Comparison of ENCODE assay signal across 9 mouse cellular contexts in genomic region chr1:158748356-158749096, GRCm38 (mm10).
A peak's percentile ranks its signal among the peaks of the same experiment; 100 is the strongest.
DNase-seq lines count a peak whose midpoint lies in the region; ATAC-seq and TF ChIP-seq lines count a peak whose summit lies in the region.
"Had no signal": no experiment of that assay in that cellular context is flagged by ENCODE, and none has a peak within 500 bp of the region (broad histone marks: within the 10 kb centered on the region; RNA-seq: fewer than 3 reads in every experiment).

No protein-coding gene starts in this region.

- no peaks in the 10 kb centered on the region for H3K9me3 ChIP-seq in stomach, embryonic 16.5 days (replicated peaks; ENCODE audit: control insufficient read depth, low read length)
- H3K9me3 ChIP-seq: limb, embryonic 12.5 days had no signal

- no peak overlapping the region for H3K27ac ChIP-seq in kidney, adult 2 months (ENCODE audit: insufficient read depth, low read depth, low read length)
- H3K27ac ChIP-seq in stomach, embryonic 16.5 days (ENCODE audit: low read length), result no peak overlapping the region
- H3K27ac ChIP-seq: heart, adult 2 months; limb, embryonic 12.5 days had no signal

- no peak overlapping the region for H3K4me2 ChIP-seq in stomach, embryonic 16.5 days (ENCODE audit: low read depth, low read length)
- H3K4me2 ChIP-seq: limb, embryonic 12.5 days had no signal

- H3K36me3 ChIP-seq in kidney, adult 2 months (ENCODE audit: control insufficient read depth, insufficient read depth, low read length), result no peaks in the 10 kb centered on the region
- no peaks in the 10 kb centered on the region for H3K36me3 ChIP-seq in stomach, embryonic 16.5 days (ENCODE audit: control insufficient read depth, insufficient read depth, low read length)
- H3K36me3 ChIP-seq: limb, embryonic 12.5 days had no signal

- no peak overlapping the region for H3K9ac ChIP-seq in stomach, embryonic 16.5 days (ENCODE audit: low read length)
- H3K9ac ChIP-seq: limb, embryonic 12.5 days had no signal

- H3K27me3 ChIP-seq in kidney, adult 2 months (replicated peaks; ENCODE audit: control insufficient read depth, insufficient read depth, low read length), result no peaks in the 10 kb centered on the region
- H3K27me3 ChIP-seq in stomach, embryonic 16.5 days (ENCODE audit: control insufficient read depth, insufficient read depth, low read length), result no peaks in the 10 kb centered on the region

- peak; percentile 85; the same call in 1 of the 2 replicates for ATAC-seq in stomach, embryonic 16.5 days (ENCODE audit: insufficient read depth, low FRiP score)

- H3K4me1 ChIP-seq in kidney, adult 2 months (ENCODE audit: control insufficient read depth, insufficient read depth, low read length), result no peaks in the 10 kb centered on the region
- no peaks in the 10 kb centered on the region for H3K4me1 ChIP-seq in stomach, embryonic 16.5 days (ENCODE audit: control insufficient read depth, insufficient read depth, low read length)
- H3K4me1 ChIP-seq: limb, embryonic 12.5 days had no signal

- TF ChIP-seq POLR2A in kidney, adult 2 months (IDR thresholded peaks at IDR 0.05; ENCODE audit: low read depth, low read length), result no peak

- no peak overlapping the region for H3K4me3 ChIP-seq in kidney, adult 2 months (ENCODE audit: insufficient read depth, low read depth, low read length)
- no peak overlapping the region for H3K4me3 ChIP-seq in stomach, embryonic 16.5 days (replicated peaks; ENCODE audit: low read length)
- H3K4me3 ChIP-seq: heart, adult 2 months; limb, embryonic 12.5 days had no signal

- no peak for TF ChIP-seq CTCF in kidney, adult 2 months (conservative IDR thresholded peaks at IDR 0.05; ENCODE audit: insufficient read depth, insufficient read length, low read depth, low read length)

- WGBS in kidney, adult 2 months, result 53% methylated on average over 10 of the region's 10 CpGs
- WGBS in stomach, embryonic 16.5 days, result 48% methylated on average over 10 of the region's 10 CpGs

- peak; percentile 6 for DNase-seq in kidney, postnatal 10 days
- no peak for DNase-seq in kidney, adult 2 months
- DNase-seq in right cerebral cortex, postnatal 25 days, result peak; percentile 5
- no peak for DNase-seq in right cerebral cortex, adult 2 months (ENCODE audit: low spot score in 2 of 2)
- peak; percentile 72 for DNase-seq in cerebellum, postnatal 14 days
- no peak for DNase-seq in thymus, adult 18-20 months
- DNase-seq: heart, adult 2 months had no signal

Comparison
In these comparisons a context has a peak if more than half of its experiments do, and no peak if none do; other contexts are left out.
1. DNase-seq: peak in kidney, postnatal 10 days (single experiment), right cerebral cortex, postnatal 25 days (single experiment) and cerebellum, postnatal 14 days (2 of 2); none in kidney, adult 2 months (single experiment), right cerebral cortex, adult 2 months (0 of 2) and thymus, adult 18-20 months (0 of 2).